Mouse (Mus musculus): ENCODE data around the gene Fam178b.

- TF ChIP-seq CTCF (IDR thresholded peaks at IDR 0.05; ENCODE audit: control insufficient read depth, insufficient read depth, insufficient replicate concordance, low read depth, low read length) (no peak), POLR2A (IDR thresholded peaks at IDR 0.05; ENCODE audit: control insufficient read depth, low read depth, low read length) (no peak)
Observed at GRCm38 (mm10) chr1:36512966-36513280, 170.1 kb downstream of the Fam178b start.
